25 mouse cellular contexts compared by ENCODE assay signal in the genomic region with DNA sequence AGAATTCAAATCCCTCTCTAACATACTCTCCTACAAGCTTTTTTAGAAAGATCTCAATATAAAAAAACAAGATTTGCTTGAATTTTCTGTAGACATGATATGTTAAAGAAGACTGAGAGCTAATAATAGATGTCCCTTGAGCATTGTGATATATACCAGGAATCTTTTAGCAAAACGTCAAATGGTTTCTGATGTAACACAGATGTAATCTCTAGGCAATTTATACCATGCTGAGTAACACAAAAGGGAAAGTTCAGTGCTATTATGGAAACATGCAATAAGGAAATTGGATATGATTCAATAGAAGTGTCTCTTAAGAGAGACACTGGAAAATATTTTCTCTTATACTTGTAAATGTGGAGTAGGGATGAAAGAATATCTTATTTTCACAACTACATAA.
DNase-seq lines count a peak whose midpoint lies in the region; ATAC-seq and TF ChIP-seq lines count a peak whose summit lies in the region.
"Had no signal": no experiment of that assay in that cellular context is flagged by ENCODE, and none has a peak within 500 bp of the region (broad histone marks: within the 10 kb centered on the region; RNA-seq: fewer than 3 reads in every experiment).

No protein-coding gene starts in this region.

- H3K4me3 ChIP-seq in stomach, embryonic 14.5 days (ENCODE audit: low read depth, low read length) = no peak overlapping the region
- no peak overlapping the region for H3K4me3 ChIP-seq in stomach, postnatal 0 days (ENCODE audit: low read depth, low read length)
- H3K4me3 ChIP-seq in embryonic fibroblast, embryonic 13.5 days (ENCODE audit: insufficient read depth, low read length) = no peak overlapping the region
- H3K4me3 ChIP-seq in stomach, embryonic 16.5 days (replicated peaks; ENCODE audit: low read length) = no peak overlapping the region
- H3K4me3 ChIP-seq in lung, adult 2 months (replicated peaks; ENCODE audit: extremely low read depth, low read depth, low read length) = no peak overlapping the region
- H3K4me3 ChIP-seq: embryonic facial prominence, embryonic 12.5 days; forebrain, embryonic 10.5 days; forebrain, embryonic 13.5 days; hindbrain, embryonic 12.5 days; hindbrain, embryonic 15.5 days had no signal

- WGBS in stomach, embryonic 14.5 days = 23% methylated on average over 1 of the region's 1 CpGs
- WGBS in stomach, postnatal 0 days = 23% methylated on average over 1 of the region's 1 CpGs
- 31% methylated on average over 1 of the region's 1 CpGs for WGBS in stomach, embryonic 16.5 days
- WGBS in lung, adult 2 months = 38% methylated on average over 1 of the region's 1 CpGs

- H3K4me2 ChIP-seq in stomach, embryonic 14.5 days (replicated peaks; ENCODE audit: low read depth, low read length) = no peak overlapping the region
- H3K4me2 ChIP-seq in stomach, postnatal 0 days (replicated peaks; ENCODE audit: low read depth) = no peak overlapping the region
- no peak overlapping the region for H3K4me2 ChIP-seq in stomach, embryonic 16.5 days (ENCODE audit: low read depth, low read length)
- H3K4me2 ChIP-seq: embryonic facial prominence, embryonic 12.5 days; forebrain, embryonic 13.5 days; heart, embryonic 11.5 days; hindbrain, embryonic 12.5 days; hindbrain, embryonic 15.5 days had no signal

- no peak overlapping the region for H3K9ac ChIP-seq in stomach, embryonic 14.5 days (replicated peaks; ENCODE audit: low read depth, low read length)
- H3K9ac ChIP-seq in stomach, postnatal 0 days (ENCODE audit: low read length) = no peak overlapping the region
- H3K9ac ChIP-seq in stomach, embryonic 16.5 days (ENCODE audit: low read length) = no peak overlapping the region
- H3K9ac ChIP-seq: embryonic facial prominence, embryonic 12.5 days; forebrain, embryonic 13.5 days; hindbrain, embryonic 12.5 days; hindbrain, embryonic 15.5 days had no signal

- TF ChIP-seq POLR2A in embryonic fibroblast, embryonic 13.5 days (IDR thresholded peaks at IDR 0.05; ENCODE audit: low read depth, low read length) = no peak
- no peak for TF ChIP-seq POLR2A in lung, adult 2 months (IDR thresholded peaks at IDR 0.05; ENCODE audit: borderline replicate concordance, extremely low read depth, low read depth, low read length)

- H3K9me3 ChIP-seq in stomach, embryonic 14.5 days (ENCODE audit: control insufficient read depth, low read depth, low read length) = no peaks in the 10 kb centered on the region
- H3K9me3 ChIP-seq in stomach, postnatal 0 days (ENCODE audit: control insufficient read depth, low read length) = no peaks in the 10 kb centered on the region
- H3K9me3 ChIP-seq in stomach, embryonic 16.5 days (replicated peaks; ENCODE audit: control insufficient read depth, low read length) = no peaks in the 10 kb centered on the region
- H3K9me3 ChIP-seq: embryonic facial prominence, embryonic 12.5 days; forebrain, embryonic 10.5 days; forebrain, embryonic 13.5 days; hindbrain, embryonic 12.5 days; hindbrain, embryonic 15.5 days had no signal

- H3K36me3 ChIP-seq in stomach, embryonic 14.5 days (ENCODE audit: control insufficient read depth, insufficient read depth, low read length) = no peaks in the 10 kb centered on the region
- no peaks in the 10 kb centered on the region for H3K36me3 ChIP-seq in stomach, postnatal 0 days (ENCODE audit: control insufficient read depth, insufficient read depth, low read length)
- H3K36me3 ChIP-seq in stomach, embryonic 16.5 days (ENCODE audit: control insufficient read depth, insufficient read depth, low read length) = no peaks in the 10 kb centered on the region
- H3K36me3 ChIP-seq: embryonic facial prominence, embryonic 12.5 days; forebrain, embryonic 10.5 days; G1E; hindbrain, embryonic 12.5 days; hindbrain, embryonic 15.5 days had no signal

- H3K4me1 ChIP-seq in stomach, embryonic 14.5 days (ENCODE audit: control insufficient read depth, insufficient read depth, low read length) = no peaks in the 10 kb centered on the region
- no peaks in the 10 kb centered on the region for H3K4me1 ChIP-seq in stomach, postnatal 0 days (replicated peaks; ENCODE audit: control insufficient read depth, insufficient read depth)
- no peaks in the 10 kb centered on the region for H3K4me1 ChIP-seq in embryonic fibroblast, embryonic 13.5 days (ENCODE audit: control insufficient read depth, insufficient read depth, low read length)
- no peaks in the 10 kb centered on the region for H3K4me1 ChIP-seq in stomach, embryonic 16.5 days (ENCODE audit: control insufficient read depth, insufficient read depth, low read length)
- H3K4me1 ChIP-seq in lung, adult 2 months (ENCODE audit: control insufficient read depth, insufficient read depth, low read length) = no peaks in the 10 kb centered on the region
- H3K4me1 ChIP-seq: embryonic facial prominence, embryonic 12.5 days; forebrain, embryonic 10.5 days; forebrain, embryonic 13.5 days; hindbrain, embryonic 12.5 days; hindbrain, embryonic 15.5 days had no signal

- TF ChIP-seq CTCF in stomach, postnatal 0 days (IDR thresholded peaks at IDR 0.05; ENCODE audit: low read depth) = no peak
- TF ChIP-seq CTCF in embryonic fibroblast, embryonic 13.5 days (IDR thresholded peaks at IDR 0.05; ENCODE audit: borderline replicate concordance, insufficient read depth, low read length) = no peak
- no peak for TF ChIP-seq CTCF in lung, adult 2 months (IDR thresholded peaks at IDR 0.05; ENCODE audit: insufficient read depth, low read length)

- H3K27ac ChIP-seq in stomach, embryonic 14.5 days (ENCODE audit: low read length) = no peak overlapping the region
- no peak overlapping the region for H3K27ac ChIP-seq in stomach, postnatal 0 days (replicated peaks)
- H3K27ac ChIP-seq in embryonic fibroblast, embryonic 13.5 days (ENCODE audit: insufficient read depth, low read length) = peak overlapping the region; percentile 95
- H3K27ac ChIP-seq in stomach, embryonic 16.5 days (ENCODE audit: low read length) = no peak overlapping the region
- H3K27ac ChIP-seq: embryonic facial prominence, embryonic 12.5 days; forebrain, embryonic 10.5 days; forebrain, embryonic 13.5 days; hindbrain, embryonic 12.5 days; hindbrain, embryonic 15.5 days had no signal

- ATAC-seq in stomach, embryonic 14.5 days (ENCODE audit: insufficient number of reproducible peaks, insufficient read depth, low FRiP score, low read depth) = peak; percentile 23; the same call in 1 of the 2 replicates
- ATAC-seq in stomach, postnatal 0 days (ENCODE audit: low FRiP score, low TSS enrichment) = no peak
- peak; percentile 53; the same call in 1 of the 2 replicates for ATAC-seq in stomach, embryonic 16.5 days (ENCODE audit: insufficient read depth, low FRiP score)
- ATAC-seq: forebrain, embryonic 13.5 days; forebrain, embryonic 16.5 days had no signal

- DNase-seq in embryo, embryonic 11 days = peak; percentile 1
- no peak for DNase-seq in embryo, embryonic 9.5 days (ENCODE audit: extremely low spot score)
- DNase-seq in stomach, postnatal 0 days (ENCODE audit: low spot score) = no peak
- DNase-seq in heart, adult 18-20 months = no peak
- no peak for DNase-seq in lung, adult 2 months
- DNase-seq: adrenal gland, adult 2 months; adrenal gland, postnatal 14 days; B cell, adult 2 months; cerebellum, adult 11-12 months; cerebellum, adult 8-10 months; cerebellum, postnatal 10 days; gastrocnemius, postnatal 10 days; gastrocnemius, postnatal 36 days had no signal

- TF ChIP-seq EP300 in stomach, postnatal 0 days (optimal IDR thresholded peaks at IDR 0.05) = no peak

- H3K27me3 ChIP-seq in stomach, embryonic 14.5 days (ENCODE audit: control insufficient read depth, insufficient read depth, low read length) = no peaks in the 10 kb centered on the region
- no peaks in the 10 kb centered on the region for H3K27me3 ChIP-seq in stomach, postnatal 0 days (ENCODE audit: control insufficient read depth, insufficient read depth, low read length)
- no peaks in the 10 kb centered on the region for H3K27me3 ChIP-seq in stomach, embryonic 16.5 days (ENCODE audit: control insufficient read depth, insufficient read depth, low read length)
- H3K27me3 ChIP-seq: CH12.LX; embryonic facial prominence, embryonic 12.5 days; forebrain, embryonic 13.5 days; hindbrain, embryonic 12.5 days; hindbrain, embryonic 15.5 days had no signal
